17 mouse cellular contexts compared by ENCODE assay signal in genomic region chr8:11808047-11808446, GRCm38 (mm10). TPM values are rescaled to one million over a fixed set of nuclear protein-coding genes. Genes with fewer than 3 reads are reported as not detected.
"Had no signal": no experiment of that assay in that cellular context is flagged by ENCODE, and none has a peak within 500 bp of the region (broad histone marks: within the 10 kb centered on the region; RNA-seq: fewer than 3 reads in every experiment).

No protein-coding gene starts in this region.

- H3K4me3 ChIP-seq: neural tube, embryonic 12.5 days; neural tube, embryonic 13.5 days; neural tube, embryonic 15.5 days; stomach, embryonic 15.5 days had no signal

- H3K27ac ChIP-seq: neural tube, embryonic 12.5 days; neural tube, embryonic 13.5 days; neural tube, embryonic 15.5 days; stomach, embryonic 15.5 days; stomach, postnatal 0 days had no signal

- DNase-seq: retina, postnatal 1 day; right cerebral cortex, adult 18-20 months; right cerebral cortex, postnatal 25 days; right cerebral cortex, postnatal 4 days; spleen, adult 18-20 months; thymus, adult 18-20 months; thymus, adult 2 months; thymus, postnatal 14 days; thymus, postnatal 25 days; thymus, postnatal 36 days; thymus, postnatal 4 days had no signal

RNA-seq across cellular contexts. Expression of gene Tex29, which starts 32.2 kb away (rescaled TPM):
- total RNA-seq: neutrophil, adult 5-6 weeks had no signal
